Mouse (Mus musculus): ENCODE measurements around the gene Il16.

- TF ChIP-seq CTCF (IDR thresholded peaks at IDR 0.05; ENCODE audit: insufficient read depth, low read length) (no peak), POLR2A (IDR thresholded peaks at IDR 0.05; ENCODE audit: borderline replicate concordance, extremely low read depth, low read depth, low read length) (no peak)
These were observed 1.3 kb downstream of the Il16 start for GRCm38 (mm10) chr7:83744250-83744649.

Measured in lung, adult 2 months (tissue).